Mouse (Mus musculus) frontal cortex, postnatal 10 days (tissue): ENCODE data around the gene Mbnl2.

Experiments
- DNase-seq, 2 experiments: peaks; one replicate each; pipeline ENCODE4 v3.0.0; 2022; ENCODE audit warnings: low spot score in 2 of 2, mixed read lengths in 1 of 2

Mbnl2 gene

GRCm38 (mm10) chr14:120409854-120410253 is 134.4 kb downstream of the Mbnl2 start:
- no peak for DNase-seq

GRCm38 (mm10) chr14:120416886-120417285 is 141.4 kb downstream of the Mbnl2 start:
- DNase-seq, result no peak

- DNase-seq, result no peak
Measured at GRCm38 (mm10) chr14:120418964-120419363, 143.5 kb downstream of the Mbnl2 start.

- DNase-seq, result no peak
Measured at GRCm38 (mm10) chr14:120428497-120428896, 153.0 kb downstream of the Mbnl2 start.

- DNase-seq, result no peak
Measured at GRCm38 (mm10) chr14:120432773-120433172, 157.3 kb downstream of the Mbnl2 start.

GRCm38 (mm10) chr14:120433931-120434398 is 158.5 kb downstream of the Mbnl2 start:
- no peak for DNase-seq

- no peak for DNase-seq
Measured at GRCm38 (mm10) chr14:120434831-120435230, 159.4 kb downstream of the Mbnl2 start.

GRCm38 (mm10) chr14:120440716-120441115 is 165.2 kb downstream of the Mbnl2 start:
- DNase-seq, result no peak

GRCm38 (mm10) chr14:120441256-120441655 is 165.8 kb downstream of the Mbnl2 start:
- DNase-seq, result no peak

- DNase-seq, result no peak
Measured at GRCm38 (mm10) chr14:120441836-120442235, 166.4 kb downstream of the Mbnl2 start.

- no peak for DNase-seq
Measured at GRCm38 (mm10) chr14:120454221-120454620, 178.8 kb downstream of the Mbnl2 start.

- no peak for DNase-seq
Measured at GRCm38 (mm10) chr14:120463938-120464727, 188.7 kb downstream of the Mbnl2 start.

GRCm38 (mm10) chr14:120466816-120467215 is 191.3 kb downstream of the Mbnl2 start:
- DNase-seq, result no peak

GRCm38 (mm10) chr14:120469126-120469790 is 193.8 kb downstream of the Mbnl2 start:
- no peak for DNase-seq

GRCm38 (mm10) chr14:120476186-120476697 is 200.8 kb downstream of the Mbnl2 start:
- no peak for DNase-seq

GRCm38 (mm10) chr14:120477288-120477981 is 202.0 kb downstream of the Mbnl2 start:
- peak; percentile 99 for DNase-seq

GRCm38 (mm10) chr14:120477982-120478568 is 202.6 kb downstream of the Mbnl2 start, which contains the start of gene Rap2a:
TSS of gene Rap2a (plus strand) at chr14:120478444.
- DNase-seq, result peak; percentile 96 to 97

GRCm38 (mm10) chr14:120478641-120479341 is 203.3 kb downstream of the Mbnl2 start:
- DNase-seq, result peak in 1 of 2 experiments; percentile 46

GRCm38 (mm10) chr14:120480341-120480900 is 205.0 kb downstream of the Mbnl2 start:
- no peak for DNase-seq

- DNase-seq, result no peak
Measured at GRCm38 (mm10) chr14:120480927-120481326, 205.5 kb downstream of the Mbnl2 start.
